Mouse (Mus musculus): Measurements from ENCODE around the gene H2-DMa. TPM values are rescaled to one million over a fixed set of nuclear protein-coding genes. Genes with fewer than 3 reads are reported as not detected.

Gene H2-DMa
- polyA plus RNA-seq, 1 experiment from 2014 or later, result 15.2 TPM

- Histone ChIP-seq H3K4me1 (replicated peaks; ENCODE audit: control insufficient read depth, insufficient read depth, low read length) (no peaks in the 10 kb centered on the region), H3K9me3 (ENCODE audit: control insufficient read depth) (no peaks in the 10 kb centered on the region), H3K27ac (ENCODE audit: low read depth, low read length) (no peak overlapping the region), H3K4me3 (ENCODE audit: low read depth, low read length) (no peak overlapping the region), H3K36me3 (ENCODE audit: control insufficient read depth, insufficient read depth) (no peaks in the 10 kb centered on the region), H3K27me3 (replicated peaks; ENCODE audit: control insufficient read depth, insufficient read depth, low read length) (peaks cover 13% of the 10 kb centered on the region; the same call in 1 of the 2 replicates), H3K4me2 (replicated peaks; ENCODE audit: low read depth) (no peak overlapping the region), H3K9ac (ENCODE audit: low read depth, low read length) (no peak overlapping the region)
- no peak for ATAC-seq
- 69% methylated on average over 3 of the region's 3 CpGs for WGBS
- no peak for TF ChIP-seq CTCF (IDR thresholded peaks at IDR 0.05; ENCODE audit: low read depth)
These were observed 25.6 kb downstream of the H2-DMa start for GRCm38 (mm10) chr17:34144960-34145371.

- Histone ChIP-seq H3K4me3 (ENCODE audit: low read depth, low read length) (no peak within 1 kb of the TSS), H3K27me3 (replicated peaks; ENCODE audit: control insufficient read depth, insufficient read depth, low read length) (no peaks in the 10 kb centered on the region), H3K27ac (ENCODE audit: low read depth, low read length) (no peak within 1 kb of the TSS), H3K36me3 (ENCODE audit: control insufficient read depth, insufficient read depth) (no peaks in the 10 kb centered on the region), H3K4me1 (replicated peaks; ENCODE audit: control insufficient read depth, insufficient read depth, low read length) (no peaks in the 10 kb centered on the region), H3K9ac (ENCODE audit: low read depth, low read length) (no peak within 1 kb of the TSS), H3K9me3 (ENCODE audit: control insufficient read depth) (no peaks in the 10 kb centered on the region), H3K4me2 (replicated peaks; ENCODE audit: low read depth) (0 out of 2 replicates have a peak within 1 kb of the TSS, but pooled peaks have one; percentile 24)
- ATAC-seq, result peak; percentile 65; the same call in 1 of the 2 replicates
- WGBS, result 50% methylated on average over 4 of the region's 4 CpGs
- TF ChIP-seq CTCF (IDR thresholded peaks at IDR 0.05; ENCODE audit: low read depth), result no peak
These were observed 33.6 kb downstream of the H2-DMa start, which contains the start of gene H2-DMb1 for GRCm38 (mm10) chr17:34152923-34153322. H2-DMb1 (plus strand) TSS chr17:34153072.

GRCm38 (mm10) chr17:34155534-34155933 lies 36.2 kb downstream of the H2-DMa start:
- TF ChIP-seq CTCF (IDR thresholded peaks at IDR 0.05; ENCODE audit: low read depth), result no peak

GRCm38 (mm10) chr17:34164202-34164895 lies 45.0 kb downstream of the H2-DMa start:
- no peaks in the 10 kb centered on the region for H3K4me1 ChIP-seq (replicated peaks; ENCODE audit: control insufficient read depth, insufficient read depth, low read length)
- peak; percentile 59 for TF ChIP-seq CTCF (IDR thresholded peaks at IDR 0.05; ENCODE audit: low read depth)
- H3K4me2 ChIP-seq (replicated peaks; ENCODE audit: low read depth), result no peak overlapping the region
- H3K27ac ChIP-seq (ENCODE audit: low read depth, low read length), result no peak overlapping the region
- H3K27me3 ChIP-seq (replicated peaks; ENCODE audit: control insufficient read depth, insufficient read depth, low read length), result peaks cover 3% of the 10 kb centered on the region; the same call in 1 of the 2 replicates
- ATAC-seq, result no peak
- no peak overlapping the region for H3K4me3 ChIP-seq (ENCODE audit: low read depth, low read length)
- H3K9me3 ChIP-seq (ENCODE audit: control insufficient read depth), result no peaks in the 10 kb centered on the region
- WGBS, result 41% methylated on average over 9 of the region's 9 CpGs
- no peak overlapping the region for H3K9ac ChIP-seq (ENCODE audit: low read depth, low read length)
- H3K36me3 ChIP-seq (ENCODE audit: control insufficient read depth, insufficient read depth), result no peaks in the 10 kb centered on the region

More at GRCm38 (mm10) chr17:34155534-34155933, 36.2 kb downstream of the H2-DMa start:
- no peak overlapping the region for H3K27ac ChIP-seq (ENCODE audit: low read depth, low read length)
- no peak overlapping the region for H3K9ac ChIP-seq (ENCODE audit: low read depth, low read length)
- 52% methylated on average over 5 of the region's 5 CpGs for WGBS
- no peaks in the 10 kb centered on the region for H3K36me3 ChIP-seq (ENCODE audit: control insufficient read depth, insufficient read depth)
- ATAC-seq, result no peak
- no peaks in the 10 kb centered on the region for H3K27me3 ChIP-seq (replicated peaks; ENCODE audit: control insufficient read depth, insufficient read depth, low read length)
- H3K9me3 ChIP-seq (ENCODE audit: control insufficient read depth), result no peaks in the 10 kb centered on the region
- no peak overlapping the region for H3K4me3 ChIP-seq (ENCODE audit: low read depth, low read length)
- H3K4me1 ChIP-seq (replicated peaks; ENCODE audit: control insufficient read depth, insufficient read depth, low read length), result no peaks in the 10 kb centered on the region
- H3K4me2 ChIP-seq (replicated peaks; ENCODE audit: low read depth), result no peak overlapping the region

GRCm38 (mm10) chr17:34165033-34165730 lies 45.8 kb downstream of the H2-DMa start:
- Histone ChIP-seq H3K9ac (ENCODE audit: low read depth, low read length) (no peak overlapping the region), H3K4me3 (ENCODE audit: low read depth, low read length) (no peak overlapping the region), H3K27ac (ENCODE audit: low read depth, low read length) (no peak overlapping the region), H3K4me1 (replicated peaks; ENCODE audit: control insufficient read depth, insufficient read depth, low read length) (no peaks in the 10 kb centered on the region), H3K9me3 (ENCODE audit: control insufficient read depth) (no peaks in the 10 kb centered on the region), H3K36me3 (ENCODE audit: control insufficient read depth, insufficient read depth) (no peaks in the 10 kb centered on the region), H3K27me3 (replicated peaks; ENCODE audit: control insufficient read depth, insufficient read depth, low read length) (peaks cover 3% of the 10 kb centered on the region; the same call in 1 of the 2 replicates), H3K4me2 (replicated peaks; ENCODE audit: low read depth) (no peak overlapping the region)
- ATAC-seq, result no peak
- 74% methylated on average over 6 of the region's 6 CpGs for WGBS
- TF ChIP-seq CTCF (IDR thresholded peaks at IDR 0.05; ENCODE audit: low read depth), result peak; percentile 54

GRCm38 (mm10) chr17:34169279-34169678 lies 49.9 kb downstream of the H2-DMa start:
- Histone ChIP-seq H3K4me1 (replicated peaks; ENCODE audit: control insufficient read depth, insufficient read depth, low read length) (no peaks in the 10 kb centered on the region), H3K27ac (ENCODE audit: low read depth, low read length) (no peak overlapping the region), H3K36me3 (ENCODE audit: control insufficient read depth, insufficient read depth) (no peaks in the 10 kb centered on the region), H3K9ac (ENCODE audit: low read depth, low read length) (no peak overlapping the region), H3K9me3 (ENCODE audit: control insufficient read depth) (0 out of 2 replicates have a peak, but pooled peaks cover 4% of the 10 kb centered on the region), H3K4me3 (ENCODE audit: low read depth, low read length) (no peak overlapping the region), H3K27me3 (replicated peaks; ENCODE audit: control insufficient read depth, insufficient read depth, low read length) (peaks cover 3% of the 10 kb centered on the region; the same call in 1 of the 2 replicates), H3K4me2 (replicated peaks; ENCODE audit: low read depth) (no peak overlapping the region)
- ATAC-seq, result peak; percentile 46; the same call in 1 of the 2 replicates
- 0% methylated on average over 2 of the region's 2 CpGs for WGBS
- TF ChIP-seq CTCF (IDR thresholded peaks at IDR 0.05; ENCODE audit: low read depth), result peak; percentile 88
